Mouse (Mus musculus): Measurements from ENCODE around the gene Pla2g5.
"Not testable (repeated sequence)": the region's sequence is repeated elsewhere in the genome, so short reads cannot be mapped to it uniquely, and the experiment has no call there.

Gene Pla2g5

GRCm38 (mm10) chr4:138863344-138863998 is at the start of gene Pla2g5:
Pla2g5 (minus strand) TSS chr4:138863482.
- no peak for DNase-seq (ENCODE audit: low spot score)

- no peak for DNase-seq (ENCODE audit: low spot score)
These were observed 42.5 kb upstream of the Pla2g5 start for GRCm38 (mm10) chr4:138905624-138906337.

- no peak for DNase-seq (ENCODE audit: low spot score)
These were observed 36.1 kb upstream of the Pla2g5 start for GRCm38 (mm10) chr4:138899361-138899760.

- not testable (repeated sequence) for DNase-seq (ENCODE audit: low spot score)
These were observed 30.5 kb upstream of the Pla2g5 start for GRCm38 (mm10) chr4:138893789-138894188.

- DNase-seq (ENCODE audit: low spot score) = no peak
These were observed 29.4 kb upstream of the Pla2g5 start for GRCm38 (mm10) chr4:138892655-138893054.

- DNase-seq (ENCODE audit: low spot score) = no peak
These were observed 26.4 kb upstream of the Pla2g5 start for GRCm38 (mm10) chr4:138889635-138890034.

GRCm38 (mm10) chr4:138889165-138889564 is 25.9 kb upstream of the Pla2g5 start:
- DNase-seq (ENCODE audit: low spot score) = no peak

- peak; percentile 92 for DNase-seq (ENCODE audit: low spot score)
These were observed 21.0 kb upstream of the Pla2g5 start for GRCm38 (mm10) chr4:138884261-138884660.

- DNase-seq (ENCODE audit: low spot score) = peak; percentile 20
These were observed 18.9 kb upstream of the Pla2g5 start for GRCm38 (mm10) chr4:138882179-138882578.

GRCm38 (mm10) chr4:138880811-138881584 is 17.7 kb upstream of the Pla2g5 start:
- DNase-seq (ENCODE audit: low spot score) = no peak

- no peak for DNase-seq (ENCODE audit: low spot score)
These were observed 16.5 kb upstream of the Pla2g5 start for GRCm38 (mm10) chr4:138879808-138880207.

GRCm38 (mm10) chr4:138878783-138879182 is 15.5 kb upstream of the Pla2g5 start:
- no peak for DNase-seq (ENCODE audit: low spot score)

GRCm38 (mm10) chr4:138877731-138878130 is 14.4 kb upstream of the Pla2g5 start, which contains the start of gene Pla2g2e:
Pla2g2e (plus strand) TSS chr4:138877942.
- no peak for DNase-seq (ENCODE audit: low spot score)

- DNase-seq (ENCODE audit: low spot score) = no peak
These were observed 12.7 kb upstream of the Pla2g5 start for GRCm38 (mm10) chr4:138875986-138876385.

GRCm38 (mm10) chr4:138875275-138875674 is 12.0 kb upstream of the Pla2g5 start:
- DNase-seq (ENCODE audit: low spot score) = peak; percentile 38

GRCm38 (mm10) chr4:138873864-138874263 is 10.6 kb upstream of the Pla2g5 start, which contains the start of gene Gm13030:
Gm13030 (minus strand) TSS chr4:138873964.
- DNase-seq (ENCODE audit: low spot score) = no peak

- DNase-seq (ENCODE audit: low spot score) = peak; percentile 45
These were observed 5.4 kb upstream of the Pla2g5 start for GRCm38 (mm10) chr4:138868666-138869065.

- peak; percentile 91 for DNase-seq (ENCODE audit: low spot score)
These were observed 3.1 kb upstream of the Pla2g5 start for GRCm38 (mm10) chr4:138866413-138866812.

- DNase-seq (ENCODE audit: low spot score) = no peak
These were observed 2.7 kb upstream of the Pla2g5 start for GRCm38 (mm10) chr4:138865991-138866390.

GRCm38 (mm10) chr4:138865092-138865491 is 1.8 kb upstream of the Pla2g5 start:
- no peak for DNase-seq (ENCODE audit: low spot score)

- DNase-seq (ENCODE audit: low spot score) = peak; percentile 89
These were observed 3.6 kb downstream of the Pla2g5 start for GRCm38 (mm10) chr4:138859728-138860127.

- DNase-seq (ENCODE audit: low spot score) = peak; percentile 82
These were observed 4.0 kb downstream of the Pla2g5 start for GRCm38 (mm10) chr4:138859245-138859644.

GRCm38 (mm10) chr4:138858446-138858845 is 4.8 kb downstream of the Pla2g5 start:
- no peak for DNase-seq (ENCODE audit: low spot score)

Data from embryo, embryonic 10.5 days (tissue).